Mouse (Mus musculus) CH12.LX (cell line): Measurements from ENCODE around the gene Selenoi. TPM values are rescaled to one million over a fixed set of nuclear protein-coding genes. Genes with fewer than 3 reads are reported as not detected.

Experiments
- DNase-seq: peaks from one replicate; pipeline ENCODE4 v3.0.0-alpha.2; 2013; ENCODE audit errors: extremely low read depth
- H3K27ac ChIP-seq: 2 replicates; pipeline ENCODE4 v1.5.1; 2012; ENCODE audit warnings: low read depth, mild to moderate bottlenecking, control low read depth, moderate library complexity; ENCODE audit not compliant: insufficient read depth
- H3K27me3 ChIP-seq: replicated peaks from 2 replicates; pipeline ENCODE3; 2012; ENCODE audit warnings: inconsistent platforms
- H3K36me3 ChIP-seq, 2 experiments: replicated peaks in 1 of 2; 2 replicates each; pipeline versions ENCODE3 to v1.6.1; 2012; ENCODE audit warnings: inconsistent platforms in 1 of 2, low read length in 1 of 2, mild to moderate bottlenecking in 1 of 2, mixed read lengths in 1 of 2, moderate library complexity in 1 of 2; ENCODE audit not compliant: control insufficient read depth in 1 of 2, insufficient read depth in 1 of 2
- H3K4me1 ChIP-seq, 2 experiments: 2 replicates each; pipeline ENCODE4 v1.6.1; 2012; ENCODE audit warnings: inconsistent platforms in 1 of 2, moderate library complexity in 1 of 2; ENCODE audit not compliant: insufficient read depth in 2 of 2, control insufficient read depth in 1 of 2
- H3K4me2 ChIP-seq: 2 replicates; pipeline ENCODE4 v1.6.1; 2012; ENCODE audit warnings: low read depth, mild to moderate bottlenecking, control low read depth; ENCODE audit not compliant: poor library complexity, insufficient read depth, severe bottlenecking
- H3K4me3 ChIP-seq, 3 experiments: fragments of 150-350 bp in 1 of 3; sonication (generic) in 1 of 3; replicated peaks in 1 of 3; 2 replicates each; pipeline versions ENCODE3 to v1.5.1; 2011 to 2012; ENCODE audit warnings: low read depth in 2 of 3, low read length in 2 of 3, mild to moderate bottlenecking in 2 of 3, moderate library complexity in 2 of 3, control low read depth in 1 of 3, improper control_type of control experiment in 1 of 3, inconsistent platforms in 1 of 3, mixed read lengths in 1 of 3; ENCODE audit not compliant: poor library complexity in 1 of 3
- H3K79me2 ChIP-seq: replicated peaks from 2 replicates; pipeline ENCODE4 v1.6.1; 2012; ENCODE audit warnings: mild to moderate bottlenecking, moderate library complexity; ENCODE audit not compliant: control insufficient read depth, poor library complexity, insufficient read depth, severe bottlenecking; ENCODE audit errors: extremely low read depth
- H3K9ac ChIP-seq: 2 replicates; pipeline ENCODE4 v1.6.1; 2012; ENCODE audit warnings: low read depth, mild to moderate bottlenecking, control low read depth, moderate library complexity; ENCODE audit not compliant: insufficient read depth
- H3K9me3 ChIP-seq: replicated peaks from 2 replicates; pipeline ENCODE3; 2012; ENCODE audit warnings: low read length, inconsistent platforms, mixed read lengths
- CHD1 ChIP-seq: IDR thresholded peaks from 2 replicates; pipeline ENCODE4 v1.6.1; 2012; ENCODE audit warnings: low read depth, low read length, improper control_type of control experiment, inconsistent platforms
- CHD2 ChIP-seq: IDR thresholded peaks from 2 replicates; pipeline ENCODE4 v1.6.1; 2011; ENCODE audit warnings: low read length, improper control_type of control experiment
- CTCF ChIP-seq, 2 experiments: IDR thresholded peaks in 1 of 2; conservative IDR thresholded peaks in 1 of 2; 2 replicates each; pipeline ENCODE4 v1.5.1; 2011 to 2012; ENCODE audit warnings: low read depth in 2 of 2, low read length in 2 of 2, improper control_type of control experiment in 1 of 2, inconsistent platforms in 1 of 2, mild to moderate bottlenecking in 1 of 2, moderate library complexity in 1 of 2
- E2F4 ChIP-seq: IDR thresholded peaks from 2 replicates; pipeline ENCODE4 v1.6.1; 2011; ENCODE audit warnings: low read depth, low read length, improper control_type of control experiment; ENCODE audit not compliant: insufficient replicate concordance
- ELF1 ChIP-seq: IDR thresholded peaks from 2 replicates; pipeline ENCODE4 v1.6.1; 2014; ENCODE audit warnings: low read depth, mild to moderate bottlenecking, inconsistent platforms, low read length, improper control_type of control experiment
- EP300 ChIP-seq: IDR thresholded peaks from 2 replicates; pipeline ENCODE4 v1.6.1; 2011; ENCODE audit warnings: low read length, improper control_type of control experiment
- ETS1 ChIP-seq: conservative IDR thresholded peaks from 2 replicates; pipeline ENCODE4 v1.6.1; 2012; ENCODE audit warnings: low read depth, mild to moderate bottlenecking, inconsistent platforms, low read length, improper control_type of control experiment, moderate library complexity
- HCFC1 ChIP-seq: IDR thresholded peaks from 2 replicates; pipeline ENCODE4 v1.6.1; 2012; ENCODE audit warnings: low read depth, mild to moderate bottlenecking, inconsistent platforms, low read length, improper control_type of control experiment
- IRF4 ChIP-seq: IDR thresholded peaks from 2 replicates; pipeline ENCODE4 v1.6.1; 2014; ENCODE audit warnings: low read depth, mild to moderate bottlenecking, inconsistent platforms, low read length, improper control_type of control experiment
- JUN ChIP-seq: IDR thresholded peaks from 2 replicates; pipeline ENCODE4 v1.6.1; 2011; ENCODE audit warnings: low read depth, mild to moderate bottlenecking, low read length, improper control_type of control experiment, moderate library complexity; ENCODE audit not compliant: insufficient read depth
- JUND ChIP-seq: conservative IDR thresholded peaks from 2 replicates; pipeline ENCODE4 v1.6.1; 2011; ENCODE audit warnings: low read depth, low read length, improper control_type of control experiment
- KAT2A ChIP-seq: IDR thresholded peaks from 2 replicates; pipeline ENCODE4 v1.6.1; 2012; ENCODE audit warnings: low read length, improper control_type of control experiment, inconsistent platforms; ENCODE audit not compliant: insufficient replicate concordance
- MAFK ChIP-seq: IDR thresholded peaks from 2 replicates; pipeline ENCODE4 v1.6.1; 2011; ENCODE audit warnings: low read length, improper control_type of control experiment; ENCODE audit not compliant: insufficient replicate concordance
- MAX ChIP-seq: IDR thresholded peaks from 2 replicates; pipeline ENCODE4 v1.6.1; 2011; ENCODE audit warnings: low read length, improper control_type of control experiment
- MAZ ChIP-seq: IDR thresholded peaks from 2 replicates; pipeline ENCODE4 v1.6.1; 2012; ENCODE audit warnings: low read depth, mild to moderate bottlenecking, inconsistent platforms, low read length, improper control_type of control experiment, moderate library complexity
- MEF2A ChIP-seq: IDR thresholded peaks from 2 replicates; pipeline ENCODE4 v1.6.1; 2014; ENCODE audit warnings: low read depth, mild to moderate bottlenecking, inconsistent platforms, low read length, improper control_type of control experiment, borderline replicate concordance
- MYC ChIP-seq: IDR thresholded peaks from 2 replicates; pipeline ENCODE4 v1.6.1; 2011; ENCODE audit warnings: low read depth, mild to moderate bottlenecking, improper control_type of control experiment, low read length
- NELFE ChIP-seq: IDR thresholded peaks from 2 replicates; pipeline ENCODE4 v1.6.1; 2011; ENCODE audit warnings: low read depth, low read length, improper control_type of control experiment
- NRF1 ChIP-seq: IDR thresholded peaks from 2 replicates; pipeline ENCODE4 v1.6.1; 2014; ENCODE audit warnings: low read depth, mild to moderate bottlenecking, inconsistent platforms, low read length, improper control_type of control experiment, moderate library complexity
- PAX5 ChIP-seq: IDR thresholded peaks from 2 replicates; pipeline ENCODE4 v1.6.1; 2012; ENCODE audit warnings: low read length, inconsistent platforms, mixed read lengths
- POLR2A ChIP-seq: IDR thresholded peaks from 2 replicates; pipeline ENCODE4 v1.6.1; 2011; ENCODE audit warnings: low read depth, mild to moderate bottlenecking, improper control_type of control experiment, low read length
- POLR2AphosphoS2 ChIP-seq: IDR thresholded peaks from 2 replicates; pipeline ENCODE4 v1.6.1; 2011; ENCODE audit warnings: low read depth, low read length, improper control_type of control experiment
- RAD21 ChIP-seq: IDR thresholded peaks from 2 replicates; pipeline ENCODE4 v1.6.1; 2011; ENCODE audit warnings: low read depth, mild to moderate bottlenecking, low read length, improper control_type of control experiment, moderate library complexity
- RCOR1 ChIP-seq: conservative IDR thresholded peaks from 2 replicates; pipeline ENCODE4 v1.6.1; 2012; ENCODE audit warnings: low read depth, mild to moderate bottlenecking, inconsistent platforms, low read length, improper control_type of control experiment
- SIN3A ChIP-seq: IDR thresholded peaks from 2 replicates; pipeline ENCODE4 v1.6.1; 2012; ENCODE audit warnings: low read length, improper control_type of control experiment, inconsistent platforms
- SMC3 ChIP-seq: IDR thresholded peaks from 2 replicates; pipeline ENCODE4 v1.6.1; 2011; ENCODE audit warnings: low read depth, low read length, improper control_type of control experiment
- TBP ChIP-seq: conservative IDR thresholded peaks from 2 replicates; pipeline ENCODE4 v1.6.1; 2011; ENCODE audit warnings: low read depth, low read length, improper control_type of control experiment
- TCF12 ChIP-seq: IDR thresholded peaks from 2 replicates; pipeline ENCODE4 v1.6.1; 2014; ENCODE audit warnings: low read depth, mild to moderate bottlenecking, inconsistent platforms, low read length, improper control_type of control experiment
- UBTF ChIP-seq: IDR thresholded peaks from 2 replicates; pipeline ENCODE4 v1.6.1; 2012; ENCODE audit warnings: low read depth, mild to moderate bottlenecking, inconsistent platforms, low read length, improper control_type of control experiment, moderate library complexity
- USF1 ChIP-seq: IDR thresholded peaks from 2 replicates; pipeline ENCODE4 v1.6.1; 2014; ENCODE audit warnings: low read depth, mild to moderate bottlenecking, inconsistent platforms, low read length, improper control_type of control experiment
- USF2 ChIP-seq: conservative IDR thresholded peaks from 2 replicates; pipeline ENCODE4 v1.6.1; 2011; ENCODE audit warnings: low read depth, low read length, improper control_type of control experiment
- ZC3H11A ChIP-seq: IDR thresholded peaks from 2 replicates; pipeline ENCODE4 v1.6.1; 2012; ENCODE audit warnings: low read depth, mild to moderate bottlenecking, inconsistent platforms, low read length, improper control_type of control experiment
- ZKSCAN1 ChIP-seq: IDR thresholded peaks from 2 replicates; pipeline ENCODE4 v1.6.1; 2012; ENCODE audit warnings: low read depth, inconsistent platforms, low read length, improper control_type of control experiment, borderline replicate concordance
- ZMIZ1 ChIP-seq: IDR thresholded peaks from 2 replicates; pipeline ENCODE4 v1.6.1; 2012; ENCODE audit warnings: low read depth, mild to moderate bottlenecking, inconsistent platforms, low read length, improper control_type of control experiment
- ZNF384 ChIP-seq: IDR thresholded peaks from 2 replicates; pipeline ENCODE4 v1.6.1; 2012; ENCODE audit warnings: low read depth, low read length, improper control_type of control experiment, inconsistent platforms
- dilution Hi-C: fragments of 300-500 bp; cut with MboI; formaldehyde crosslinking; loops from 2 replicates; pipeline ENCODE4 v1.14.3; 2020; ENCODE audit warnings: low sequenced_read_pairs; ENCODE audit not compliant: extremely low pct_unique_long_range_greater_than_20kb, extremely low pct_ligation_motif_present
- in situ Hi-C: fragments of 300-500 bp; cut with MboI; formaldehyde crosslinking; loops from 3 replicates; pipeline ENCODE4 v1.14.3; 2019; ENCODE audit warnings: low sequenced_read_pairs, low pct_ligation_motif_present, low pct_unique_long_range_greater_than_20kb, mixed read lengths
- polyA plus RNA-seq: library from polyadenylated mRNA; unstranded; fragments of >175 nt; gene quantifications from 2 replicates; pipeline ENCODE4 v1.2.1, GENCODE M21; 2012; ENCODE audit warnings: low read depth; ENCODE audit not compliant: insufficient read length
- total RNA-seq, 2 experiments: library from RNA; depleted of rRNA; stranded (reverse); fragments of 300-350 nt in 1 of 2; fragments of >200 nt in 1 of 2; gene quantifications; 2 replicates each; pipeline ENCODE4 v1.2.3; 2012 to 2014

The Selenoi gene
- total RNA-seq (2012; rRNA removed), result 36.1 and 39.8 TPM in 2 replicates
- 45.7 and 51.3 TPM in 2 replicates for total RNA-seq (2014; rRNA removed)
- 21.0 and 27.0 TPM in 2 replicates for polyA plus RNA-seq

DNA sequence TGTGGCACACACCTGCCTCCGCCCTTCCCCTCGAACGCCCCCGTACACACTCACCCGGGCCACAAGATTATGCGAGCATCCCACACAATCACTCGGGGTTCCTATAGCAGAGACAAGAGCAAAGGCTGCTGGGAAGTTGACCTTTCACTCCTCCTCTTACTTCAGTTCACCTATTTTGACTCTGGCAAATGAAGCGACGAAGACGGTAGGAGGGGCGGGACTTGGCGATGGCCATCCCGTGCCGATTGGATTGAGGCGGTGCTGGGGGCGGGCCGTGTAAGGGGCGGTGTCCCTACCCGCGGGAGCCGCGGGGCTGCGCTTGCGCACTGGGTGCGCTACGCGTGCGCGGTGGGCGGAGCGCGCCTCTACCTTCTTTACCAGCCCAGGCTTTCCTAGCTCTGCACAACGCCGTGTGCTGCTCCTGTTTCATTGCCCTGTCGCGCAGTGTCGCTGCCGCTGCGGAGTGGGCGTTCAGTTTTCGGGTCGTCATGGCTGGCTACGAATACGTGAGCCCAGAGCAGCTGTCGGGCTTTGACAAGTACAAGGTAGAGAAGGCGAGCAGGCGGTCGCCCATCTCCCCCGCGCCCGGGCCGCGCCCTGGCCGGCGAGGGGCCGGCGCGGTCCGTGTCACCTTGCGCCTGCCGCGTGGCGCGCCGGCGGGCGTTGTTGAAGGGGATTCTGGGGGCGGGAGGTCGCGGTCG is at the start of gene Selenoi:
Gene Selenoi (plus strand): TSS at position 311 of the 701 bp plus-strand sequence.
- H3K27me3 ChIP-seq, result no peaks in the 10 kb centered on the region
- peaks cover 44% of the 10 kb centered on the region for H3K79me2 ChIP-seq
- peaks cover 7 to 37% of the 10 kb centered on the region in 2 experiments; a peak in 3 of 4 replicates for H3K4me1 ChIP-seq
- H3K27ac ChIP-seq, result no peak within 1 kb of the TSS
- H3K4me2 ChIP-seq, result peak within 1 kb of the TSS; percentile 87
- peak within 1 kb of the TSS; percentile 76 for H3K9ac ChIP-seq
- peak; percentile 98 for DNase-seq
- peak within 1 kb of the TSS; percentile 73 to 85 (median 83) for H3K4me3 ChIP-seq
- TF ChIP-seq UBTF (peak; percentile 31; the same call in 1 of the 2 replicates), SIN3A (peak; percentile 68), EP300 (no peak), KAT2A (peak; percentile 77; the same call in 1 of the 2 replicates), JUN (no peak), RCOR1 (no peak), MAFK (no peak), POLR2AphosphoS2 (peak; percentile 77; the same call in 1 of the 2 replicates), ETS1 (no peak), MAZ (no peak), RAD21 (no peak), USF2 (no peak), ZNF384 (no peak), ZC3H11A (no peak), POLR2A (peak; percentile 92), USF1 (no peak), CHD2 (peak; percentile 87), NELFE (peak; percentile 95), MAX (no peak), TBP (peak; percentile 80), E2F4 (peak; percentile 24; the same call in 1 of the 2 replicates), IRF4 (peak; percentile 43; the same call in 1 of the 2 replicates), ZMIZ1 (peak; percentile 70), HCFC1 (peak; percentile 79), CHD1 (no peak), ZKSCAN1 (no peak), MEF2A (no peak), NRF1 (peak; percentile 99), CTCF (conservative IDR thresholded peaks at IDR 0.05 in 1 of 2, IDR thresholded peaks at IDR 0.05 in 1 of 2; ENCODE audit: low read depth in 2 of 2, low read length in 2 of 2) (no peak), ELF1 (peak; percentile 72), PAX5 (no peak), SMC3 (no peak), TCF12 (peak; percentile 61), JUND (no peak), MYC (0 out of 2 replicates have a peak, but pooled peaks have one; percentile 2)
- in situ Hi-C loops (no loop called here), dilution Hi-C loops (no loop called here)
- peaks cover 0 to 10% of the 10 kb centered on the region in 2 experiments for H3K36me3 ChIP-seq
- H3K9me3 ChIP-seq, result peaks cover 4% of the 10 kb centered on the region
